Mouse (Mus musculus) lung, adult 2 months (tissue): ENCODE results near the gene Aunip. TPM values are rescaled to one million over a fixed set of nuclear protein-coding genes. Genes with fewer than 3 reads are reported as not detected.

Experiments
- DNase-seq: peaks from one replicate; pipeline ENCODE4 v3.0.0; 2022
- H3K4me1 ChIP-seq: fragments of 200-500 bp; 2 replicates; pipeline ENCODE4 v1.6.1; 2011; ENCODE audit warnings: low read length; ENCODE audit not compliant: control insufficient read depth, insufficient read depth
- H3K4me3 ChIP-seq: fragments of 200-500 bp; replicated peaks from 2 replicates; pipeline ENCODE3; 2011; ENCODE audit warnings: low read depth, mild to moderate bottlenecking, control low read depth, low read length; ENCODE audit errors: extremely low read depth
- CTCF ChIP-seq: fragments of 200-500 bp; IDR thresholded peaks from 2 replicates; pipeline ENCODE4 v1.5.1; 2011; ENCODE audit warnings: mild to moderate bottlenecking, low read length, control low read depth; ENCODE audit not compliant: insufficient read depth
- POLR2A ChIP-seq: fragments of 200-500 bp; IDR thresholded peaks from 2 replicates; pipeline ENCODE4 v1.6.1; 2011; ENCODE audit warnings: low read depth, mild to moderate bottlenecking, control low read depth, low read length, borderline replicate concordance; ENCODE audit errors: extremely low read depth
- WGBS: fragments of 180-500 bp; shearing (Covaris S2); methylation state at CpG from one replicate; pipeline ENCODE4 v1.1.7; 2018; 5-methylcytosine and 5-hydroxymethylcytosine counted together
- polyA plus RNA-seq: library from polyadenylated mRNA; depleted of rRNA; stranded (reverse); fragments of >200 nt; gene quantifications from 2 replicates; pipeline ENCODE4 v1.2.3, GENCODE M21; 2012

Gene Aunip
- polyA plus RNA-seq, 1 experiment = not detected

GRCm38 (mm10) chr4:134559154-134559553 lies 48.4 kb downstream of the Aunip start:
- no peak overlapping the region for H3K4me3 ChIP-seq
- no peaks in the 10 kb centered on the region for H3K4me1 ChIP-seq
- TF ChIP-seq POLR2A (no peak), CTCF (no peak)
- DNase-seq = no peak
- 71% methylated on average over 7 of the region's 7 CpGs for WGBS

GRCm38 (mm10) chr4:134560699-134561098 lies 49.9 kb downstream of the Aunip start:
- no peaks in the 10 kb centered on the region for H3K4me1 ChIP-seq
- TF ChIP-seq CTCF (no peak), POLR2A (no peak)
- H3K4me3 ChIP-seq = no peak overlapping the region
- WGBS = 91% methylated on average over 8 of the region's 8 CpGs
- no peak for DNase-seq

- no peak for TF ChIP-seq POLR2A
- no peak for TF ChIP-seq CTCF
- WGBS = 91% methylated on average over 2 of the region's 2 CpGs
- no peaks in the 10 kb centered on the region for H3K4me1 ChIP-seq
- H3K4me3 ChIP-seq = no peak overlapping the region
- DNase-seq = no peak
Measured at GRCm38 (mm10) chr4:134562014-134562413, 51.2 kb downstream of the Aunip start.

- TF ChIP-seq CTCF (no peak), POLR2A (no peak)
- no peak overlapping the region for H3K4me3 ChIP-seq
- no peak for DNase-seq
- 84% methylated on average over 16 of the region's 16 CpGs for WGBS
- no peaks in the 10 kb centered on the region for H3K4me1 ChIP-seq
Measured at GRCm38 (mm10) chr4:134563624-134564023, 52.8 kb downstream of the Aunip start.

- Histone ChIP-seq H3K4me3 (no peak overlapping the region), H3K4me1 (no peaks in the 10 kb centered on the region)
- no peak for DNase-seq
- 85% methylated on average over 6 of the region's 6 CpGs for WGBS
- TF ChIP-seq CTCF = no peak
- TF ChIP-seq POLR2A = no peak
Measured at GRCm38 (mm10) chr4:134564093-134564492, 53.3 kb downstream of the Aunip start.

- 55% methylated on average over 19 of the region's 19 CpGs for WGBS
- H3K4me3 ChIP-seq = no peak overlapping the region
- no peak for DNase-seq
- H3K4me1 ChIP-seq = no peaks in the 10 kb centered on the region
- no peak for TF ChIP-seq CTCF
- TF ChIP-seq POLR2A = no peak
Measured at GRCm38 (mm10) chr4:134567377-134568226, 56.8 kb downstream of the Aunip start.

GRCm38 (mm10) chr4:134569205-134569604 lies 58.4 kb downstream of the Aunip start:
- 84% methylated on average over 6 of the region's 6 CpGs for WGBS
- Histone ChIP-seq H3K4me1 (no peaks in the 10 kb centered on the region), H3K4me3 (no peak overlapping the region)
- peak; percentile 49; the same call in 1 of the 2 replicates for TF ChIP-seq CTCF
- TF ChIP-seq POLR2A = no peak
- DNase-seq = no peak

GRCm38 (mm10) chr4:134569831-134570230 lies 59.0 kb downstream of the Aunip start:
- H3K4me3 ChIP-seq = no peak overlapping the region
- 82% methylated on average over 8 of the region's 8 CpGs for whole genome bisulfite sequencing
- TF ChIP-seq CTCF (no peak), POLR2A (no peak)
- H3K4me1 ChIP-seq = no peaks in the 10 kb centered on the region
- no peak for DNase-seq

- WGBS = 82% methylated on average over 14 of the region's 14 CpGs
- TF ChIP-seq CTCF (no peak), POLR2A (no peak)
- H3K4me1 ChIP-seq = no peaks in the 10 kb centered on the region
- H3K4me3 ChIP-seq = no peak overlapping the region
- DNase-seq = no peak
Measured at GRCm38 (mm10) chr4:134570704-134571451, 60.1 kb downstream of the Aunip start.
